Mouse (Mus musculus) liver, embryonic 13.5 days (tissue): ENCODE data around the gene Nlrp9a. TPM values are rescaled to one million over a fixed set of nuclear protein-coding genes. Genes with fewer than 3 reads are reported as not detected.
"Not testable (repeated sequence)": the region's sequence is repeated elsewhere in the genome, so short reads cannot be mapped to it uniquely, and the experiment has no call there.

Experiments
- ATAC-seq: fragments of 200-750 bp; cut with Nextera tagmentation; 2 replicates; pipeline ENCODE4 v1.8.0; 2017; ENCODE audit warnings: low read depth, mild to moderate bottlenecking, moderate number of reproducible peaks, moderate library complexity
- DNase-seq: peaks from one replicate; pipeline ENCODE4 v3.0.0; 2022
- H3K27ac ChIP-seq: fragments of 300-500 bp; sonication (generic); 2 replicates; pipeline ENCODE4 v1.5.1; 2015; ENCODE audit warnings: moderate library complexity, mild to moderate bottlenecking, inconsistent platforms
- H3K27me3 ChIP-seq: fragments of 300-500 bp; sonication (generic); 2 replicates; pipeline ENCODE4 v1.6.1; 2015; ENCODE audit warnings: mild to moderate bottlenecking, inconsistent platforms
- H3K36me3 ChIP-seq: fragments of 300-500 bp; sonication (generic); 2 replicates; pipeline ENCODE4 v1.6.1; 2015; ENCODE audit warnings: mild to moderate bottlenecking, inconsistent platforms
- H3K4me1 ChIP-seq: fragments of 300-500 bp; sonication (generic); replicated peaks from 2 replicates; pipeline ENCODE4 v1.6.1; 2015; ENCODE audit warnings: inconsistent platforms
- H3K4me2 ChIP-seq: fragments of 300-500 bp; sonication (generic); 2 replicates; pipeline ENCODE4 v1.6.1; 2015; ENCODE audit warnings: inconsistent platforms, mild to moderate bottlenecking, moderate library complexity
- H3K4me3 ChIP-seq: fragments of 300-500 bp; sonication (generic); replicated peaks from 2 replicates; pipeline ENCODE4 v1.5.1; 2015; ENCODE audit warnings: mild to moderate bottlenecking, inconsistent platforms
- H3K9ac ChIP-seq: fragments of 300-500 bp; sonication (generic); 2 replicates; pipeline ENCODE4 v1.6.1; 2015; ENCODE audit warnings: mild to moderate bottlenecking, inconsistent platforms
- H3K9me3 ChIP-seq: fragments of 300-500 bp; sonication (generic); replicated peaks from 2 replicates; pipeline ENCODE4 v1.6.1; 2016; ENCODE audit warnings: inconsistent platforms
- WGBS: fragments of 180-500 bp; shearing (Covaris S2); methylation state at CpG from one replicate; pipeline ENCODE4 v1.1.7; 2015; ENCODE audit not compliant: insufficient replicate concordance; 5-methylcytosine and 5-hydroxymethylcytosine counted together
- microRNA-seq: library from miRNA; unstranded; fragments of <30 nt; microRNA quantifications from one replicate; pipeline ENCODE4, GENCODE M21; 2016
- polyA plus RNA-seq: library from polyadenylated mRNA; unstranded; fragments of >200 nt; fragmentation: Nextera tagmentation; extraction: Ambion mirVana; gene quantifications from 2 replicates; pipeline ENCODE4 v1.2.1, GENCODE M21; 2015

The Nlrp9a gene
- polyA plus RNA-seq, result not detected in 2 replicates

DNA sequence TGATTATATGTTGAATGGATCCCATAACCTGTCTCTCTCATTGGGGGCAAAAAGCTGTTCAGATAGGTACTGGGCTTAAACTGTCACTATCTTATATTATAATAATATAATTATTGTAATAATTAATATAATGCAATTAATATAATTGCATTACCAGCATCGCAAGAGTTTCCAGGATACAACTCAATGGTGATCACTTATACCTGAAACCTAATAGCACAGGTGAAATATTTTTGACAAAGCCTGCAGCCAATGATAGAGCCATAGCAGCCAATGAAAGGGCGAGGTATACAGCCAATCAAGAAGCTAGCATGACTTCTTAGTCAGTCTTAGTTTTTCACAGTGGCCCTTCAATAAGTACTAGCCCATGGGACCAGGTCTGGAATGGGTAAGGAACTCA lies at the start of gene Nlrp9a:
Gene Nlrp9a, plus strand, starts transcription at position 301 of the 400 bp plus-strand sequence.
- not testable (repeated sequence) for DNase-seq, H3K4me3 ChIP-seq, H3K9me3 ChIP-seq, H3K4me1 ChIP-seq, H3K4me2 ChIP-seq, ATAC-seq, H3K36me3 ChIP-seq, H3K9ac ChIP-seq, H3K27ac ChIP-seq, H3K27me3 ChIP-seq
- 38% methylated on average over 2 of the region's 2 CpGs for WGBS

- not testable (repeated sequence) for H3K4me2 ChIP-seq, H3K9ac ChIP-seq, H3K4me3 ChIP-seq, H3K4me1 ChIP-seq, H3K9me3 ChIP-seq, H3K27ac ChIP-seq, H3K27me3 ChIP-seq, H3K36me3 ChIP-seq, ATAC-seq, DNase-seq
- 72% methylated on average over 18 of the region's 18 CpGs for WGBS
Measured at GRCm38 (mm10) chr7:26489514-26489913, 45.3 kb upstream of the Nlrp9a start.

DNA sequence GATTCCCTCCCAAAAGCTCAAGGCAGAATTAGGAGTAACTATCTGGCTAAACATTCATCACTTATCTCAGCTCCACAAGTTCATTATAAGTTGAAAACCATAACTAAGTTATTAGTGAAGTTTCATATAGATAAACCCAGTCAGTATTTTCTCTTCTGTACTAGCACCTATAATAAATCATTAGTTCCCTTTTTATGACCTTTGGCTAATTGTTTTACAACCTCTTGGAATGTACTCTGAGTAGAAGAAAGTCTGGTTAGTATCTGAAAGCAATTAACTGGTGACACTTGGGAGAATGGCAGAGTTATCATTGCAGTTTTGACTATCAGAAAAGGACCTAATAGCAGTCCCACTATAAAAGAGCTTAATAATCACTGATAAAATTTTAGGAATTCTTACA lies 54.3 kb downstream of the Nlrp9a start:
- H3K9ac ChIP-seq, result no peak overlapping the region
- no peak for ATAC-seq
- DNase-seq, result no peak

DNA sequence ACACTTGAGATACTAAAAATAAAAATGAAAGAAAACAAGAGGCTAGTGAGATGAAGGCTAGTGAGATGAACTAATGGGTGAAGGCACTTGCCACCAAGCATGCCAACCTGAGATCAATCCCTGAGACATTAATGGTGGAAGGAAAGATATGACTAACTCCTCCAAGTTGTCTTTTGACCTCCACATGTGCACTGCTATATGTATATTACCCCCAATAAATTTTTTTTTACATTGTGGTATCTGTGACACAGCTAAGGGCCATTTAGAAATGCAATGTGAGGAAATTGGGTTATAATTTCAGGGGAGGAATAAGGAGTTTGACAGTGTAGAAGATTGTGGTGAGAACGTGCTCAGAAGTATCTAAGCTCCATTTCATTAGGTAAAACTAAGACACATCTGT lies 55.0 kb downstream of the Nlrp9a start:
- Histone ChIP-seq H3K4me3 (no peak overlapping the region), H3K9me3 (no peaks in the 10 kb centered on the region), H3K27me3 (no peaks in the 10 kb centered on the region), H3K36me3 (no peaks in the 10 kb centered on the region), H3K9ac (no peak overlapping the region), H3K4me1 (no peaks in the 10 kb centered on the region), H3K27ac (no peak overlapping the region), H3K4me2 (no peak overlapping the region)
- no peak for DNase-seq
- ATAC-seq, result no peak
- WGBS, result 37% methylated on average over 1 of the region's 1 CpGs

More for the DNA sequence above, 54.3 kb downstream of the Nlrp9a start:
- Histone ChIP-seq H3K36me3 (no peaks in the 10 kb centered on the region), H3K4me2 (no peak overlapping the region), H3K27me3 (no peaks in the 10 kb centered on the region), H3K4me3 (no peak overlapping the region), H3K27ac (no peak overlapping the region), H3K9me3 (no peaks in the 10 kb centered on the region), H3K4me1 (no peaks in the 10 kb centered on the region)

DNA sequence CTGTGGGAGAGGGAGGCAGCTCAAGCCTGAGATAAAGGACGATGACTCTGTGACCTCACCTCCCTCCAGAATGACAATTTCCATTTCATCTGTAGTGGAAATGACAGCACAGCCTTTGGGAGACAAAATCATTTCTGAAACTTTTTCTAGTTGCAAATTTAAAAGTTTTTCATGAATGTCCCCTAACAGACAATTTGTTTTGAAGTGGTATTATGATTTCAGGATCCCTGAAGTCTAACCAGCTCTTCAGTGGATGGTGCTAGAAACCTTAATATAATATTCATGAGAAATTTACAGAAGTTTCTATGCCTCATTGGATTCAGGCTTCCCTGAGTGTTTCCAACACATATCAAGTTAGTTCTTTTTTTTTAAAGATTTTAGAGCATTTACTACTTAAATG lies 83.5 kb downstream of the Nlrp9a start, which contains the start of gene Vmn1r185:
Gene Vmn1r185, minus strand, starts transcription at position 101 of the 400 bp plus-strand sequence.
- not testable (repeated sequence) for DNase-seq, H3K4me1 ChIP-seq, H3K4me2 ChIP-seq, H3K4me3 ChIP-seq, H3K27me3 ChIP-seq, H3K36me3 ChIP-seq, H3K9me3 ChIP-seq, ATAC-seq, H3K9ac ChIP-seq, H3K27ac ChIP-seq
- WGBS, result 50% methylated on average over 1 of the region's 1 CpGs

Small RNAs within 50 kb of the gene (microRNA-seq; reads per million reads assigned to microRNA genes)
- gene Gm25947, result not detected

Other genes with a start within 250 kb of the Nlrp9a start
- gene Cyp2a4, start 227.9 kb upstream of the Nlrp9a start, polyA plus RNA-seq, result not detected in 2 replicates
- gene Nlrp9c, start 131.3 kb upstream of the Nlrp9a start, polyA plus RNA-seq, result not detected in 2 replicates
- gene Nlrp4a, start 99.9 kb upstream of the Nlrp9a start, polyA plus RNA-seq, result not detected in 2 replicates
- gene Vmn1r185, start 83.4 kb downstream of the Nlrp9a start, polyA plus RNA-seq, result not detected in 2 replicates
- gene Cyp2b23, start 151.4 kb downstream of the Nlrp9a start, polyA plus RNA-seq, result not detected in 2 replicates
- not detected in 2 replicates for gene Cyp2b19, start 222.1 kb downstream of the Nlrp9a start, polyA plus RNA-seq